Mouse (Mus musculus) brain, embryonic 14.5 days (tissue): ENCODE results near the gene Pfdn5.
A peak's percentile ranks its signal among the peaks of the same experiment; 100 is the strongest.

Experiments
- CTCF ChIP-seq: fragments of 200-500 bp; IDR thresholded peaks from 2 replicates; pipeline ENCODE4 v1.5.1; 2012; ENCODE audit warnings: inconsistent platforms, mild to moderate bottlenecking, moderate library complexity, borderline replicate concordance; ENCODE audit not compliant: insufficient read depth, insufficient read length; ENCODE audit errors: extremely low read depth
- POLR2A ChIP-seq: fragments of 200-500 bp; IDR thresholded peaks from 2 replicates; pipeline ENCODE4 v1.6.1; 2012; ENCODE audit warnings: mild to moderate bottlenecking, inconsistent platforms, borderline replicate concordance; ENCODE audit not compliant: poor library complexity, insufficient read depth, insufficient read length, severe bottlenecking; ENCODE audit errors: extremely low read depth

DNA sequence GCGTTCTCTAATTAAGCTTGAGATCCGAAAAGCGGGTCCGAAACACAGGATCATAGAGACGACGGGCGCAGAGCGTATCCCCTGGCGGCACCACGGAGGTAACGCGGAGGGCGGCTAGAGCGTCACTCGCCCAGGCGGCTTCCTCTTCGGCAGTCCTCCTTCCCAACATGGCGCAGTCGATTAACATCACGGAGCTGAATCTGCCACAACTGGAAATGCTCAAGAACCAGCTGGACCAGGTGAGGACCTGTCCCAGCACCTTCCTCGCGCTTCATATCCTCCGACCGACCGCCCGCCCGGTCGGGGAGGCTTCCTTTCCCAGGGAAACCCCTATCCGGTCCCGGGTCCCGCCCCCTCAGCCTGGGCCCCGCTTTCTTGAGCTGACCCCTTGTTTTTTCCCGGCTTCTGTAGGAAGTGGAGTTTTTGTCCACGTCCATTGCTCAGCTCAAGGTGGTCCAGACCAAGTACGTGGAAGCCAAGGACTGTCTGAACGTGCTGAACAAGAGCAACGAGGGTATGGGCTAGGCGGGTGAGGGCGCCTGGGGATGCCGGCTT lies at the start of gene Pfdn5:
- TF ChIP-seq POLR2A: no peak
- TF ChIP-seq CTCF: peak; percentile 64
